Mouse (Mus musculus) midbrain, embryonic 16.5 days (tissue): ENCODE data around the gene Abhd12b. TPM values are rescaled to one million over a fixed set of nuclear protein-coding genes. Genes with fewer than 3 reads are reported as not detected.
"Not testable (repeated sequence)": the region's sequence is repeated elsewhere in the genome, so short reads cannot be mapped to it uniquely, and the experiment has no call there.

Experiments
- ATAC-seq: fragments of 200-750 bp; cut with Nextera tagmentation; 2 replicates; pipeline ENCODE4 v1.8.0; 2017; ENCODE audit warnings: moderate TSS enrichment
- H3K27ac ChIP-seq: fragments of 300-500 bp; sonication (generic); 2 replicates; pipeline ENCODE4 v1.5.1; 2014; ENCODE audit warnings: mild to moderate bottlenecking, low read length, mixed read lengths
- H3K27me3 ChIP-seq: fragments of 300-500 bp; sonication (generic); 2 replicates; pipeline ENCODE4 v1.6.1; 2014; ENCODE audit warnings: low read depth, low read length, mixed read lengths; ENCODE audit not compliant: control insufficient read depth, insufficient read depth
- H3K36me3 ChIP-seq: fragments of 300-500 bp; sonication (generic); 2 replicates; pipeline ENCODE4 v1.6.1; 2014; ENCODE audit warnings: mild to moderate bottlenecking, low read length, moderate library complexity, mixed read lengths; ENCODE audit not compliant: control insufficient read depth, insufficient read depth
- H3K4me1 ChIP-seq: fragments of 300-500 bp; sonication (generic); 2 replicates; pipeline ENCODE4 v1.6.1; 2014; ENCODE audit warnings: mild to moderate bottlenecking, low read length, mixed read lengths; ENCODE audit not compliant: control insufficient read depth, insufficient read depth
- H3K4me2 ChIP-seq: fragments of 300-500 bp; sonication (generic); 2 replicates; pipeline ENCODE4 v1.6.1; 2014; ENCODE audit warnings: mild to moderate bottlenecking, low read length, mixed read lengths
- H3K4me3 ChIP-seq: fragments of 300-500 bp; sonication (generic); 2 replicates; pipeline ENCODE4 v1.5.1; 2014; ENCODE audit warnings: low read depth, mild to moderate bottlenecking, low read length, moderate library complexity, mixed read lengths
- H3K9ac ChIP-seq: fragments of 300-500 bp; sonication (generic); 2 replicates; pipeline ENCODE4 v1.6.1; 2014; ENCODE audit warnings: low read depth, low read length, mixed read lengths
- H3K9me3 ChIP-seq: fragments of 300-500 bp; sonication (generic); replicated peaks from 2 replicates; pipeline ENCODE4 v1.6.1; 2014; ENCODE audit warnings: mild to moderate bottlenecking, low read length, mixed read lengths; ENCODE audit not compliant: control insufficient read depth, poor library complexity, severe bottlenecking
- WGBS: fragments of 180-500 bp; shearing (Covaris S2); extraction: QIAGEN DNeasy Blood & Tissue Kit; methylation state at CpG from one replicate; pipeline ENCODE4 v1.1.7; 2014; 5-methylcytosine and 5-hydroxymethylcytosine counted together
- polyA plus RNA-seq: library from polyadenylated mRNA; unstranded; fragments of >200 nt; fragmentation: Nextera tagmentation; extraction: Ambion mirVana; gene quantifications from 2 replicates; pipeline ENCODE4 v1.2.1, GENCODE M21; 2015

The Abhd12b gene
- polyA plus RNA-seq, 1 experiment from 2014 or later: 0.16 TPM

GRCm38 (mm10) chr12:70134627-70135235 lies 19.2 kb upstream of the Abhd12b start:
- no peaks in the 10 kb centered on the region for H3K36me3 ChIP-seq
- ATAC-seq: no peak
- no peak overlapping the region for H3K27ac ChIP-seq
- WGBS: 91% methylated on average over 20 of the region's 20 CpGs
- H3K4me2 ChIP-seq: no peak overlapping the region
- no peak overlapping the region for H3K4me3 ChIP-seq
- no peak overlapping the region for H3K9ac ChIP-seq
- H3K4me1 ChIP-seq: peaks cover 13% of the 10 kb centered on the region; the same call in 1 of the 2 replicates
- no peaks in the 10 kb centered on the region for H3K9me3 ChIP-seq
- H3K27me3 ChIP-seq: no peaks in the 10 kb centered on the region

DNA sequence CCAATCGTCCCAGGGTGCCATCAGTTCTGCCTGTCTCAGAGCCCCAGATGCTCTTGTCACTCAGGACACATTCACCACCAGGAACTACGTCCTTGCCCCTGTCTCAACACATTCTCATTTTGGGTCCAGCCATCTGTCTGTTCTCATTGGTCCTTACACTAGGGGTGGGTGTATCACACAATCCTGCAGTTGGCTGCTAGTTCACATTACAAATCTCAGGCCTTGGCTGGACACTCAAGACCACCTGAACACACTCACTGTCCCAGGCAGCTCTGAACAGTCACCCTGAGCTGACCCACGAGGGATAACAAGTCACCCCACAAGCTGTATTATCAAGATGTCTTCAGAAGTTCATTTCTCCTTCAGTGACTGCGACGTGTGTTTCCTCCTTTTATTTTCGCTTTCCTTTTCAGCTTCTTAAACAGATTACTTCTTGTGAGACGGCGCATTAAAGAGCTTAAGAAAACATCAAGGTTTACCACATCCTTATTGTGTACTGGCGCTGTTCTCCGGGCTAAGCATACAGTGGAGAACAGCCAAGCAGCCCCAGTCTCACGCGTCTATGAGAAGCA lies 17.7 kb upstream of the Abhd12b start:
- no peaks in the 10 kb centered on the region for H3K36me3 ChIP-seq

GRCm38 (mm10) chr12:70137095-70137494 lies 16.8 kb upstream of the Abhd12b start:
- no peak overlapping the region for H3K4me3 ChIP-seq
- WGBS: 56% methylated on average over 4 of the region's 4 CpGs
- ATAC-seq: peak; percentile 81; the same call in 1 of the 2 replicates

More for the DNA sequence above, 17.7 kb upstream of the Abhd12b start:
- H3K27me3 ChIP-seq: no peaks in the 10 kb centered on the region
- 45% methylated on average over 12 of the region's 12 CpGs for WGBS
- no peak for ATAC-seq
- H3K4me1 ChIP-seq: peaks cover 8% of the 10 kb centered on the region; the same call in 1 of the 2 replicates
- no peaks in the 10 kb centered on the region for H3K9me3 ChIP-seq
- H3K4me3 ChIP-seq: no peak overlapping the region
- H3K9ac ChIP-seq: no peak overlapping the region
- H3K4me2 ChIP-seq: no peak overlapping the region
- no peak overlapping the region for H3K27ac ChIP-seq

GRCm38 (mm10) chr12:70137626-70138025 lies 16.3 kb upstream of the Abhd12b start:
- H3K27ac ChIP-seq: no peak overlapping the region
- H3K9me3 ChIP-seq: no peaks in the 10 kb centered on the region
- WGBS: 76% methylated on average over 9 of the region's 9 CpGs
- H3K4me1 ChIP-seq: peaks cover 6% of the 10 kb centered on the region; the same call in 1 of the 2 replicates
- no peak overlapping the region for H3K4me3 ChIP-seq
- H3K9ac ChIP-seq: no peak overlapping the region
- H3K4me2 ChIP-seq: no peak overlapping the region
- H3K27me3 ChIP-seq: no peaks in the 10 kb centered on the region
- no peaks in the 10 kb centered on the region for H3K36me3 ChIP-seq
- 0 out of 2 replicates have a peak, but pooled peaks have one; percentile 25 for ATAC-seq

More at GRCm38 (mm10) chr12:70137095-70137494, 16.8 kb upstream of the Abhd12b start:
- Histone ChIP-seq H3K9me3 (no peaks in the 10 kb centered on the region), H3K27ac (no peak overlapping the region), H3K4me1 (peaks cover 6% of the 10 kb centered on the region; the same call in 1 of the 2 replicates), H3K4me2 (no peak overlapping the region), H3K36me3 (no peaks in the 10 kb centered on the region), H3K27me3 (no peaks in the 10 kb centered on the region), H3K9ac (no peak overlapping the region)

DNA sequence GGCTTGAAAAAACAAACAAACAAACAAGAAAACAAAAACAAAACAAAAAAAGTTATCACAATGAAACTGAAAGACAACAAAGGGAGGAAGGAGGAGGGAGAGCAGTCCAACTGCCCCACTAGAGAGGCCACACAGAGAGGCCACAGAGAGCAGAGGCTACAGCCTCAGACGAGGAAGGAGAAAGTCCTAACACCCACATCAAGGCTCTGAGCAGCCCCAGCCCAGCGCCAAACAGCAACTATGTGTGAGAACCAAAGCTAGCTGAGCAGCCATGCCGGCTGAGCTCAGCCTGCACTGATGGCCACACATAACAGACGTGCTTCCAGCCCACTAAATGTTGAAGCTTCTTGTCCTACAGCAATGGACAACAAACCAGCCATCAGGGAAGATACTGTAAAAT lies 14.1 kb upstream of the Abhd12b start:
- WGBS: 78% methylated on average over 4 of the region's 4 CpGs

DNA sequence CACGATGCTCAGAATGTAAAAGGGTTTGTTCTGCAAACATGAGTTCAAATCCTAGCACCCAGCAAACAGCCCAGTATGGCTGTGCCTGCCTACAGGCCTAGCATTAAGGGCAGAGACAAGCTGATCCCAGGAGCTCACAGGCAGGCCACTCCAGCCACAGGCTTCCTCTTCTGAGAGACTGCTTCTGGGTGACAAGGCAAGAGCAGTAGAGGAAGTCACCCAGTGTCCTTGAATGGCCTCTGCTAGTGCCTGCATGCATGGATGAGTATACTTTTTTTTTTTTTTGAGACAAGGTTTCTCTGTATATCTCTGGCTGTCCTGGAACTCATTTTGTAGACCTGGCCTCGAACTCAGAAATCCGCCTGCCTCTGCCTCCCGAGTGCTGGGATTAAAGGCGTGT lies 13.4 kb upstream of the Abhd12b start:
- Histone ChIP-seq H3K9me3 (no peaks in the 10 kb centered on the region), H3K4me3 (no peak overlapping the region), H3K4me1 (peaks cover 6% of the 10 kb centered on the region; the same call in 1 of the 2 replicates), H3K4me2 (no peak overlapping the region), H3K27me3 (no peaks in the 10 kb centered on the region), H3K27ac (no peak overlapping the region), H3K9ac (no peak overlapping the region), H3K36me3 (no peaks in the 10 kb centered on the region)
- ATAC-seq: no peak
- WGBS: 91% methylated on average over 5 of the region's 5 CpGs

More for the DNA sequence above, 14.1 kb upstream of the Abhd12b start:
- ATAC-seq: no peak
- Histone ChIP-seq H3K4me2 (no peak overlapping the region), H3K27ac (no peak overlapping the region), H3K9me3 (no peaks in the 10 kb centered on the region), H3K27me3 (no peaks in the 10 kb centered on the region), H3K9ac (no peak overlapping the region), H3K4me3 (no peak overlapping the region), H3K4me1 (peaks cover 6% of the 10 kb centered on the region; the same call in 1 of the 2 replicates), H3K36me3 (no peaks in the 10 kb centered on the region)

DNA sequence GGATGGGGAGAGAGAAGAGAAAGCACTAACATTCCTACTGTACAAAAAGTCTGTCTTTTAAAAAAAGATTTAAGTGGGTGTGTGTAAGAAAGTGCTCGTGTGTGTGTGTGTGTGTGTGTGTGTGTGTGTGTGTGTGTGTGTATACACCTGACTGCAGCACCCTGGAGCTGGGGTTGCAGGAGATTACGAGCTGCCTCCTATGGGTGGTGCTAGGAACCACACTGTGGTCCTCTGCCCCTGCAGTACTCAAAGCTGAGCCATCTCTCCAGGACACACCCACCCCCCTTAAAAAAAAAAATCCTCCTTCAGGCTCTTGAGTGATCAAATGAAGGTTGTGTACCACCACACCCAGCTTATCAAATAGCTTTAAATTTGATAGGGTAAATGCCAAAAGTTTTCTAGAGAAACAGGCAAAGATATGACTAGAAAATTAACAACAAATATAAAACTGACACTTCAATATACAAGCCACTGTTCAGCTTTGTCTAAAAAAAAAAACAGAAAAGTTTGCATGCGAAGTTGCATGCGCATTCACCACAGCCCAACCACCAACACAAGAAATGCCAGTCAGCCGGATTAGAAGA lies 12.9 kb upstream of the Abhd12b start:
- Histone ChIP-seq H3K27ac (no peak overlapping the region), H3K4me1 (peaks cover 6% of the 10 kb centered on the region; the same call in 1 of the 2 replicates), H3K4me3 (no peak overlapping the region), H3K9ac (no peak overlapping the region), H3K36me3 (no peaks in the 10 kb centered on the region), H3K4me2 (no peak overlapping the region), H3K27me3 (no peaks in the 10 kb centered on the region), H3K9me3 (no peaks in the 10 kb centered on the region)
- 89% methylated on average over 5 of the region's 5 CpGs for WGBS
- ATAC-seq: no peak

DNA sequence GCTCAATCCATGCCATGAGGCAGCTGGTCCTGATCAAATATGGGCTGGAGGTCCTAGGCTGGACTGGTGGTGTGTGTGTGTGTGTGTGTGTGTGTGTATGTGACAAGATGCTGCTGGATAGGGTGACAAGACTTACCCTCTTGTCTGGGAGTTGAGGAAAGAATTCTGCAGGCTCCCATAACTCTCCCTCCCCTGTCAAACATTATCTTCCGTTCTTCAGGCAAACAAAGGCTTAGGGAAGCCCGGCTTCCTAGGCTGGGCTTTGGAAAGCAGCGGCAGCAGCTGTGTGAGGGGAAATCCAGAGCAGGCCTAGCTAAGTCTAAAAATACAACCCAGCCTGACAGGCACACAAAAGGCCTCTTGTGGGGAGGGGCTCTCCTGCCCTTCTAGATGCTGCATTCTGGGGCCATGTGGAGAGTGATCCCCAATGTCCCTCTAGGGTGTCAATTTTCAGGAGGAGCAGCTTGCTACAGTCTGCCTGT lies 9.8 kb upstream of the Abhd12b start:
- H3K27ac ChIP-seq, H3K9ac ChIP-seq, H3K4me3 ChIP-seq, H3K4me2 ChIP-seq, H3K9me3 ChIP-seq, ATAC-seq, H3K36me3 ChIP-seq, H3K27me3 ChIP-seq: not testable (repeated sequence)
- peaks cover 14% of the 10 kb centered on the region for H3K4me1 ChIP-seq
- WGBS: 11% methylated on average over 3 of the region's 3 CpGs
